Mouse (Mus musculus) MEL (cell line): ENCODE results near the gene Prr15.

Experiments
- CTCF ChIP-seq, 3 experiments: IDR thresholded peaks in 2 of 3; conservative IDR thresholded peaks in 1 of 3; 2 replicates each; pipeline ENCODE4 v1.5.1; 2011 to 2012; ENCODE audit warnings: low read length in 3 of 3, low read depth in 2 of 3, mild to moderate bottlenecking in 2 of 3, improper control_type of control experiment in 1 of 3, inconsistent platforms in 1 of 3, mixed read lengths in 1 of 3, moderate library complexity in 1 of 3; ENCODE audit not compliant: control insufficient read depth in 1 of 3, insufficient read depth in 1 of 3, poor library complexity in 1 of 3, severe bottlenecking in 1 of 3
- ELF1 ChIP-seq: IDR thresholded peaks from 2 replicates; pipeline ENCODE4 v1.6.1; 2014; ENCODE audit warnings: low read depth, mild to moderate bottlenecking, inconsistent platforms, low read length, improper control_type of control experiment, moderate library complexity
- GABPA ChIP-seq: IDR thresholded peaks from 2 replicates; pipeline ENCODE4 v1.6.1; 2012; ENCODE audit warnings: low read depth, mild to moderate bottlenecking, inconsistent platforms, low read length, improper control_type of control experiment, moderate library complexity
- GATA1 ChIP-seq: IDR thresholded peaks from 2 replicates; pipeline ENCODE4 v1.6.1; 2011; ENCODE audit warnings: low read depth, low read length, improper control_type of control experiment
- HCFC1 ChIP-seq: IDR thresholded peaks from 2 replicates; pipeline ENCODE4 v1.6.1; 2012; ENCODE audit warnings: low read depth, mild to moderate bottlenecking, inconsistent platforms, low read length, improper control_type of control experiment, moderate library complexity
- MAX ChIP-seq: IDR thresholded peaks from 2 replicates; pipeline ENCODE4 v1.6.1; 2011; ENCODE audit warnings: low read length, improper control_type of control experiment
- MEF2A ChIP-seq: IDR thresholded peaks from 2 replicates; pipeline ENCODE4 v1.6.1; 2014; ENCODE audit warnings: low read depth, mild to moderate bottlenecking, inconsistent platforms, low read length, improper control_type of control experiment; ENCODE audit not compliant: poor library complexity, insufficient replicate concordance, severe bottlenecking; ENCODE audit errors: extremely low read depth
- MXI1 ChIP-seq: IDR thresholded peaks from 2 replicates; pipeline ENCODE4 v1.6.1; 2011; ENCODE audit warnings: mild to moderate bottlenecking, low read depth, low read length, improper control_type of control experiment
- POLR2A ChIP-seq, 2 experiments: IDR thresholded peaks; 2 replicates each; pipeline ENCODE4 v1.6.1; 2011 to 2012; ENCODE audit warnings: low read length in 2 of 2, mild to moderate bottlenecking in 2 of 2, control low read depth in 1 of 2, improper control_type of control experiment in 1 of 2, low read depth in 1 of 2, moderate library complexity in 1 of 2; ENCODE audit not compliant: control insufficient read depth in 1 of 2, insufficient read depth in 1 of 2, poor library complexity in 1 of 2
- RAD21 ChIP-seq: IDR thresholded peaks from 2 replicates; pipeline ENCODE4 v1.6.1; 2011; ENCODE audit warnings: mild to moderate bottlenecking, low read depth, low read length, improper control_type of control experiment
- RCOR1 ChIP-seq: IDR thresholded peaks from 2 replicates; pipeline ENCODE4 v1.6.1; 2012; ENCODE audit warnings: low read depth, mild to moderate bottlenecking, inconsistent platforms, low read length, improper control_type of control experiment
- USF2 ChIP-seq, 2 experiments: IDR thresholded peaks; 2 replicates each; pipeline ENCODE4 v1.6.1; 2011 to 2012; ENCODE audit warnings: improper control_type of control experiment in 2 of 2, low read length in 2 of 2, borderline replicate concordance in 1 of 2, inconsistent platforms in 1 of 2, low read depth in 1 of 2, mild to moderate bottlenecking in 1 of 2; ENCODE audit not compliant: insufficient read depth in 1 of 2

DNA sequence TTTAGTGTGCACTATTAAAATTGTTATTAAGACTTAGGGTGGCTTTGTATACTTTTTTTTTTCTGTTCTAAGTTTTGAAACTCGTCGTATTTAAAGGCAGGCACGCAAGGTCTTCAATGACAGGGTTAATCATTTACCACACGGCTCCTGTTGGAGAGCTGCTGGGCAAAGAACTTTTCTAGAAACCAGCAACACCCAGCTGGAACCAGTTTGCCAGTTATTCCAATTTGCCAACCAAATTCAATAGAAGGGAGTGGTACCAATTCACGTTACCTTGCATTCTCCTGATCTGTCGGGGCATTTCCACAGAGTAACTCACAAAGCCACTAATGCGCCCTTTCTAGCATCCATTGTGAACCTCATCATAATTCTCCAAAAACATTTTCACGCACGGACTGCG, 4.5 kb downstream of the Prr15 start:
- TF ChIP-seq POLR2A (IDR thresholded peaks at IDR 0.05; ENCODE audit: control insufficient read depth in 1 of 2, insufficient read depth in 1 of 2, low read depth in 1 of 2, low read length in 2 of 2, poor library complexity in 1 of 2) (no peak), MEF2A (no peak), USF2 (IDR thresholded peaks at IDR 0.05; ENCODE audit: borderline replicate concordance in 1 of 2, insufficient read depth in 1 of 2, low read depth in 1 of 2, low read length in 2 of 2) (no peak), HCFC1 (no peak), GABPA (no peak), RCOR1 (no peak), CTCF (IDR thresholded peaks at IDR 0.05 in 2 of 3, conservative IDR thresholded peaks at IDR 0.05 in 1 of 3; ENCODE audit: control insufficient read depth in 1 of 3, insufficient read depth in 1 of 3, low read depth in 2 of 3, low read length in 3 of 3, poor library complexity in 1 of 3, severe bottlenecking in 1 of 3) (no peak), MAX (no peak), GATA1 (no peak), ELF1 (no peak), RAD21 (no peak), MXI1 (no peak)
